Mouse (Mus musculus): ENCODE data around the gene Camsap1. TPM values are rescaled to one million over a fixed set of nuclear protein-coding genes. Genes with fewer than 3 reads are reported as not detected.

Camsap1 gene
- 10 to 100 TPM; 41.6 to 52.5 TPM for total RNA-seq (2021)
- long read RNA-seq, experiment 1, full-length matches to known transcripts: 3 of 40 reads
- long read RNA-seq, experiment 1, partial matches to known transcripts: 11 of 40 reads
- long read RNA-seq, experiment 1, other reads (novel, unspliced or antisense): 26 of 40 reads
- long read RNA-seq, experiment 2, full-length matches to known transcripts: 1 of 30 reads
- long read RNA-seq, experiment 2, partial matches to known transcripts: 10 of 30 reads
- long read RNA-seq, experiment 2, other reads (novel, unspliced or antisense): 19 of 30 reads

DNA sequence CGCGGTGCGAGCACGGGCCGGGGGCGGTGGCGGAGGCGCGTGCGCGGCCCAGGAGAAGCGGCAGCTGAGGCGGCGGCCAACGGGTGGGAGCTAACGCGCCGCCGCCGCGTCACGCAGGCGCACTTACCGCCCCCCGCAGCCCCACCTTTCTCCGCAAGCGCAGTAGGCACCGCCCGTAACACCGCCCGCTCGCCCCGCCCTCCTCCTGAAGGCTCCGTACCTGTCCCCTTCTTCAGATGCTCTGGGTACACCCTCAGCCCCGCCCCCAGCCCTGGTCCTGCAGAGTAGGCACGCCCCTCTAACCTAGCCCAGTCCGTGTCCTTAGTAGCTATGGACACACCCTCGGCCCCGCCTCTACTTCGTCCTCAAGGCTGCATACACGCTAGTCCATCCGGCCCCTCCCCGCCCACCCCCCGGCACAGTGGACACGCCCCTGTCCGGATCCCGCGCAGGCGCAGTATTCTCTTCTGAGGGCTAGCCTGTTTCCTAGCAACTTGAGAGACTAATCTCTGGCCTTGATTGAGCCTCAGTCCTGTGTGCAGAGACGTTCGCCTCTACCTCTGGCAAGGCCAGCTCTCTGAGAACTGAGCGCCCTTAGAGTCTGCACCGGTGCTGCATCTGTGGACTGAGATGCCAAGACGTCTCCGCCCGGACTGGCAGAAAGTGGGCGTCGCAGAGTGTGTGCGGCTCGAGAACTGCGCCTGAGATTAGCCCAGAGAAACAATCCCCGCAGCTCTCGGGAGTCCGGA, at the start of gene Camsap1:
Gene Camsap1, minus strand, starts transcription at position 124 of the 749 bp plus-strand sequence.
- peak; percentile 100 for DNase-seq (ENCODE audit: low spot score)

DNA sequence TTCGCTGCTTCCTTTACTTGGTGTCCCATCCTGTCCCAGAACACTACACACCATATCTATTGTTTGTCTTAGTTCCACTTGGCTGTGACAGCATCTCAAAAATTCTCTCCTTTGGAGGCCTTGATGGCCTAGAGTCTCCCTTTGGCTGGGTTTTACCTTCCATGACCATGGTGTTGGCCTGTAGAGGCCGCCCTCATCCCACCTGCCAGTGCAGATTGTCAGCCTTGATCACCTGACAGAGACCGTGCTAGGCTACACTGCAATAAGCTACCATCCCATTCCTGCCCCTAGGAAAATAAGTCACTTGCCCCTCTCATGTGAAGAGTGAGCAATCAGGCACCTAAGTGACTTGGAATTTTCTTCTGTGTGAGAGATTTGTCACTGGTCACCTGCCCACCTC, 47.2 kb upstream of the Camsap1 start:
- DNase-seq (ENCODE audit: low spot score): no peak

DNA sequence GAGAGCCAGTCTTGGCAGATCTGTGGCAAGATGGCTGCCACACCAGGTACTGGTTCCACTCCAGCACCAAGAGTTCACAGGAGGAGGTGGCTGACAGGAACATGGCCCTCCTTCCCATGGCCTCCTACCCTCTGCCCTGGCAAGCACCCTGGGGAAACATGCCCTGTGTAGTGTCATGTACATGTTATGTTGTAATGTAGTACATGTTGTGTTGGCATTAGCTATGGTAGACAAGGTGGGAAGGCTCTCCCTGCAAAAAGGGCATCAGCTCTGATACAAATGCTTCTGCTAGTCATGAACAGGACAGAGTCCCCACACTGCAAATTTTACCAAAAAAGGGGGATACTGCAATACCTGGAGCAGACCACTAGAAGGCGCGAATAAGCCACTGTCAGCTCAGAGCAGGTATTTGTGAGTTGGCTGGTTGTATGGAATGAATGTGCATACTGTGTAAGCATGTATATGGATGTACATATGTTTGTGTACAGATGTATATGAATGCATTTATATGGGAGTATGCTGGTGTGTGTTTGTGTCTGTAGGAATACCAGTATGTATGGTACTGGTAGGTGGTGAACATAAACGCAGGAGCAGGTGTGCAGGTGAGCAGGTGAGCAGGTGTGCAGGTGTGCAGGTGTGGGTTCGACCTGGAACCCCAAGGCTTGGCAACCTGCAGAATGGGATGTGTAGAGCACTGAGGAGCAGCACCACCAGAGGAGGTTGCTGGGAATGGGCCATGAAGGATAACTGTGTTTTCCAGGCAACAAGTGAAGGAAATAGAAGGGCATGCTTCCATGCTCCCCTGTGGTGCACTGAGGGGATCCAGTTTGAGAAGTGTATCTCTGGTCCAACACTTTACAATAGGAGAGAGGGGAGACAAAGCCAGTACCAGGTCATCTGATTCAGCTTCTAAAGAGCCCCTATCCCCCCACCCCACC, 41.3 kb upstream of the Camsap1 start:
- DNase-seq (ENCODE audit: low spot score): peak; percentile 38

DNA sequence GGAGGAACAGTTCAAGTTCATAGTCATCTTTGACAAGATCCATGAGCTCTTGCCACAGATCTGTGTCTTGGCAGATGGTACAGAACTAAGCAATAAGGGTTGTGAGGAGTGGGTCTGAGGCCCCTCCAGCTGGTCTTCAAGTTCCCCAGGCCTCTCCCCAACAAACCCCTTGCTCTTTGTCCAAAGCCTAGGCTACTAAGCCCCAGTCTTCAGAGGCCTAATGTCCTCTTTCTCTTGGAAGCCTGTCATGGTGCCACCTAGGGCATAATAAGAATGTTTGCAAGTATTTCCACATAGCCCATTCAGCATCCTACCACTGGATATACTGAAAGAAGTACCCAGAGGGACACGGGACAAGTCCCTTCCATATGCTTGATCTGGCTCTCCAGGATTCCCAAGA, 39.5 kb upstream of the Camsap1 start:
- DNase-seq (ENCODE audit: low spot score): no peak

DNA sequence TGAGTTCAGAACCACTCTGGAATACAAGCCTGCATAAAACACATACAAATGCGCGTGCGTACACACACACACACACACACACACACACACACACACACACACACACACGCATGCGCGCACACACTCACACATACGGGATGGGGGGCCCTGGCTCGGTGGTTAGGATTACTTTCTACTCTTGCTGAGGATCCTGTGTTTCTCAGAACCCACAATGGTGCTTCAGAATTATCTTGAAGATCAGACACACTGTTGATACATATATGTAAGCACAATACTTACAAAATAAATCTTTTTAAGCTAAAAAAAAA, 39.1 kb upstream of the Camsap1 start:
- DNase-seq (ENCODE audit: low spot score): no peak

DNA sequence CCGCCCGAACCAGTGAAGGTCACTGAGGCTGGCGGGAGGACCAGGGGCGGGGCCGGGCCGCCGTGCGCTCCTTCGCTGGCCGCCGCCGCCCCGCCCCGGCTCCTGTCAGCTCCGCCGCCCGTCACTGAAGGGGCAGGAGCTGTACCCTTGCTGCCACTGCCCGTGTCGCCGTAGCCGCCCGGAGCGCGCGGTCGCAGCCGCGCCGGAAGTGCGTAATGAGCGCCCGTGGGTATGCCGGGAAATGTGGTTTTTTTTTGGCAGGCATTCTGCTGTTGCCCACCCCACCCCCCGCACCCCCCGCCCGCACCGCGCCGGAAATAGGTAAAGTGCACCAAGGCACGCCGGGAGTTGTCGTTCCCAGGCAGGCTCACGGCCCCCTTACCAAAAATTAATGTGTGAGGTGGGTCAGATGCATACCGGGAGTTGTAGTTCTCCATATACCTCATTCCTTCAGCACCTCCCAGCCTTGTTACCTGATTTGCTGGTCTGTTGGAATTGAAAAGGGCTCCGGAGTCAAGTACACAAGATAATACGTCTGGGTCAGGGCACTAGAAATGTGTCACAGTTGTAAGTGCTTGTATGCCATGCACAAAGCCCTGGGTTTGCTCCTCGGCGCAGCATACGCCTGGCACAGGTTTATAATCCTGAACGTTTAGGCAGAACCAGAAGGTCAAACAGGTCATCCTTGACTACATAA, 38.6 kb upstream of the Camsap1 start, which contains the start of gene Ubac1:
Gene Ubac1, minus strand, starts transcription at position 187 of the 697 bp plus-strand sequence.
- peak; percentile 90 for DNase-seq (ENCODE audit: low spot score)

DNA sequence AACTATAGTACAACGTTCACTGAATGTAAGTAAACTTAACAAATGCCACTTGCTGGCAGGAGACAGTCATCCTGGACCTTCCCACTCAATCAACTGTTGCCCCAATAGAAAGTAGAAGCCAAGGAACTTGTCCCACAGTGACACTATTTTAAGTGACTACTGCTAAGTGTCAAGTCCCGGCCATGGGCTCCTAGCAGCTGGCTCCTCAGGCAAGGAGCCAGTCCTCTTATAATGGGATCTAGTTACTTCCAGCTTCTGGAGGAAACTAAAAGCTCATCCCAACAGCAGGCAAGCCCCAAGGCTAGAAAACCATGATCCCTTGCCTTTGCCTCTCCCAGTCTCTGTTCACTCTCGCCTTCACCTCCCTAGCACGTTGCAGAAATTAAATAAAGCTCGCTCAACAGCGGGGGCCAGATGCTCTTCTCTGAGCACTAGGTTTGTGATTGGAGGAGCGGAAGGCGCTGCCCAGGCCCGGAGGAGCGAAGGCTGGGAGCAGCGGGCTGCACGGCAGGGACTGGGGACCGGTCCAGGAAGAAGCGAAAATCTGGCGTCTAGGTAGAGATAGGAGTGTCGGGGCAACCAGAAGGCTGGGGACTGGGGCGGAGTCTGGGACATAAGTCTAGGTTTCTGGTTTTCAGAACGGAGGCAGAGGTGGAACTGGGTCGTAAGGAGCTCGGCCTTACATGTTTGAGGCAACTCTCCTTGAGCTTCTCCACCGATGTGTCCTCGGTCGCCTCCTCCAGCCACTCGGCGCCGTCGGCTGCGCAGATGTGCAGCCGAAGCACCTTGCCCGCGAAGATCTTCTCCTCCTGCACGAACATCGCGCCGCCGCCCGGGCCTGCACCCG, 37.9 kb upstream of the Camsap1 start:
- peak; percentile 80 for DNase-seq (ENCODE audit: low spot score)

DNA sequence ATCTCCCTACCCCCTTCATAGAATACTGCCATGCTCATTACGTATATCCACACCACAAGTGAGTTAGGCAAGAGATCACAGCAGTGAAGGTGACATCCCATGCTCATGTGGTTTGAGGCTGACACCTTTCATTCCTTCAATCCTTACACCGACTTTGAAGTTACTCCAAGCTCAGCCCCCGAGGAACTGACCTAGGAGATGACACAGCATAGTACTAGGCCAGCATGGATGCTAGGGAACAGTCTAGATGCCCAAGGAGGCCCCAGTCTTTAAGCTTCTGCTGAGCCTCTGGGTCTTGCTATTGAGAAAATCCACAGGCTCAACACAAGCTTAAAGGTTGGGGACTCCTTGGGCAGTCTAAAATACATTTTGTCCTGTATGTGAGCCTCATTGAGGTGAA, 36.8 kb upstream of the Camsap1 start:
- DNase-seq (ENCODE audit: low spot score): no peak

DNA sequence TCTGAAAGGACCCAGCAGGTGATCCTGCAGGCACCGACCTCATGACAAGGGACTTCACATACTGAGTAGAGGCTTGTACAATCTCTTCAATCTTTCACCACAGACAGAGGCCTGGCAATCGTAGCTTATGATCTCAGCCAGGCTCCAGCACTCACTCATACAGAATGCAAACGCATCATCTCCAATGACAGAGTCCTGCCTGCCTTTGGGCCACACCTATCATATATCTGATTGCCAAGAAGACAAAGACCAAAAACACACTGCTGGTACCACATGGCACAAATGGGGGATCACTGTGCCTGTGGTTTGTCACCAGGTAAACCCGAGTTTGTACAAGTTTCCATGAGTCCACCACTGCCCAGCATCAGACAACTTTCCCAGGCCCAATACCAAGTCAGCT, 34.2 kb upstream of the Camsap1 start:
- peak; percentile 31 for DNase-seq (ENCODE audit: low spot score)

DNA sequence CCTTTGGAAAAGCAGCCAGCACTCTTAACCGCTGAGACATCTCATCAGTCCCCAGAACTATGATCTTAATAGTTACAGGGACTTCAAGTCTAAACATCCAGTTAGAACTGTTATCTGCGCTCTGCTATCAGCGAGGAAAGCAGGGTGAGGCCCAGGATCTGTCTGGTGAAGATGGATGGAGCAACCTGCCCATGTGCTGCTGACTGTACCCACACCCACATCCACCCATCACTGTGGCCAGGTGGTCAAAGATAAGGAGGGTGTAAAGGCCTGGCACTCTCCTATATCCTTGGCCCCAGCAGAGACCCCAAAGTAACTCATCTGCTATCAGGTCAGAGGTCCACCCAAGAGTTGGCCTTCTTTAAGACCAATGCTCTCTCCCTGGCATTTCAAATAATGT, 30.6 kb upstream of the Camsap1 start:
- DNase-seq (ENCODE audit: low spot score): no peak

DNA sequence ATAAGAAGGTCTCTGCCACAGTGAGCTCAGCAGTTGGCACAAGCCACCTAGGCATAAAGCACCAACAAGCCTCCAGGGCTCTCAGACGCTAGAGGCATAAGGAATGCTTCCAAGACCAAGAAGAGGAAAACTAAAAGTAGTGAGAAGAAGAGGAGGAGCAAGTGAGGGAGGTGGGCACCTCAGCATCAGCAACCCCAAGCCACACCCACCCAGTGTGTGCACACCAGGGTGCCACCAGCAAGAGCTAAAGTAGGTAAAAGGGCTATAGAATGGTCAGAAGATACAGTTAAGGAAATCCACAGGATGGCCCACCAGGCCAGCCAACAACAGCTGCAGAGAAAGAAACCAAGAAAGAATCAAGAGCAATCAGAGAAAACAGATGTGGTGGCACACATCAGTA, 28.3 kb upstream of the Camsap1 start:
- no peak for DNase-seq (ENCODE audit: low spot score)

DNA sequence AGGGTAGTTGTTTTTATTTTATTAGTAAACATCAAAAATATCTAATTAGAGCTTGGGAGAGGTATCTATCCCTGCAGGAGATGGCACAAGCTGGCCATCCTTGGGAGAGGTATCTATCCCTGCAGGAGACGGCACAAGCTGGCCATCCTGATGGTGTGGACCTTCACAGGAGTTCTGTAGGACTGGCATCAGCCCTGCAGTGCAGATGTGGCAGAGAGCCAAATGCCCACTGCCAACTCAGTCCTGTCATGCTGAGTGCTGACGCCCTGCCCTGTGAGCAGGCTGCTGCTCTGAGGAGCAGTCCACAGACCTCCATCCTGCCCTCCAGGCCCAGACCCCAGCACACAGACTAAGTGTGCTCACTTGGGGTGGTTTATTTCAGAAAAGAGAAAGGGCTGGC, 18.9 kb upstream of the Camsap1 start:
- no peak for DNase-seq (ENCODE audit: low spot score)

DNA sequence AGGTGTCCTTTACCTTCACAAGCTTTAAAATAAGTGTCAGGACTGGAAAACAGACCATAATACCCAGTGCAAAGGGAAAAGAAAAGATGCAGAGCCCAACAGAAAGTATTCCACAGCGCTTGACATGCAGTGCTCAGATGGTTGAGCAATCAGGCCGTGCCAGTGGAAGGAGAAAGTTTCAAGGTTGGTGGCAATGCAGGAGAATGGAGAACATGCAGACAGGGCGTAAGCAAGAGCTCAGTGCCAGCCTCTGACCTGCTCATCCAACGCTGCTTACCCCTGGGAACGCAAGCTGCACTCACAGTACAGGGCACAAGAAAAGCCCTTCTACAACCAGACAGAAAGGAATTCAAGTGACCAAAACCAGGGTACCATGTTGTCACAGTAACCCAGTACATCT, 18.1 kb upstream of the Camsap1 start:
- no peak for DNase-seq (ENCODE audit: low spot score)

DNA sequence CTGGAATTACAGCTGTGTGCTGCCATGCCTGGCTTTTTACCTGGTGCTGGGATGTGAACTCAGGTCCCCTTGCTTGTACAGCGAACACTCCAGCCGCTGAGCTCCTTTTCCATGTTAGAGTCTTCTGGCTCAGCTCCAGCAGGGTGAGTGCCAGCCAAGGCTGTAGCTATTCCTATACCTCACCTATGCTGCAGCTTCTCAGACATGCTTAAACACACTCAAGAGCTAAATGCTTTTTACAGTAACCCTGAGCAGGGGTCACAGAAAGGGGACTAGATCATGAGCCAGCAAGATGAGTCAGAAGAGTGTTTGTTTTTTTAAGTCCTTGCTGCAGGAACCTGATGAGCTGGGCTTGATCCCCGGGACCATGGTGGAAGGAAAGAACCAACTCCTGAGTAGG, 14.6 kb upstream of the Camsap1 start:
- no peak for DNase-seq (ENCODE audit: low spot score)

DNA sequence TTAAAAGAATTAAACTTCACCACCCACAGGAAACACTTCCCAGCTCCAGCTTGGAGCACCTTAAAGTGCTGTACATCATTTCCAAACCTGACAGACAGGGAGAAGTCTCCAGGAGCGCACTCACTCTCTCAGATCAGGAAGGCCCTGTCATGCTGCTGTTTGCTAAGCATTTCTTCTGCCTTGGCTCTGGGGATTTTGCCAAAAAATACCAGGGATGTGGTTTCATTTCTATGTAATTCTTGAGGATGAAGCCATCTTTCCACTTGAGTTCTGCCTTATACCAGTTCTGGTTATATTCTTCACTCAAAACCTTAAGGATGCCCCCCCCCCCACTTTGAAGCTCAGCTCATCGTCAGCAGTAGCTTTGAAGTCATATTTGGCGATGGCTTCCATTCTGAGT, 11.7 kb upstream of the Camsap1 start:
- DNase-seq (ENCODE audit: low spot score): no peak

DNA sequence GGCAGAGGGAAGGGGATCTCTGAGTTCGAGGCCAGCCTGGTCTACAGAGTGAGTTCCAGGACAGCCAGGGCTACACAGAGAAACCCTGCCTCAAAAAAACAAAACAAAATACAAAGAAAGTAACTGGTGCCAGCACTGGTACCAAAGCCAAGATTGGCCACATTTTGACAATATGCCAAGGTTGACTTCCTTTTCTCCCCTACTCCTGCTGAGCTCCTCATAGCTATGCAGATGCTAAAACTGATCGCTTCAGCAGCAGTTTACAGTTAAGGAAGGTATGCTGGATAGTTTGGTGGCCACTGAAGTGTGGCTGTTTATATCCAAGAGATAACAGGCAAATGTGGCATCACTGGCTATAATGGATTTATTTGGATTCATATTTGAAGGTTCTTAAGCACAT, 9.2 kb upstream of the Camsap1 start:
- DNase-seq (ENCODE audit: low spot score): no peak

DNA sequence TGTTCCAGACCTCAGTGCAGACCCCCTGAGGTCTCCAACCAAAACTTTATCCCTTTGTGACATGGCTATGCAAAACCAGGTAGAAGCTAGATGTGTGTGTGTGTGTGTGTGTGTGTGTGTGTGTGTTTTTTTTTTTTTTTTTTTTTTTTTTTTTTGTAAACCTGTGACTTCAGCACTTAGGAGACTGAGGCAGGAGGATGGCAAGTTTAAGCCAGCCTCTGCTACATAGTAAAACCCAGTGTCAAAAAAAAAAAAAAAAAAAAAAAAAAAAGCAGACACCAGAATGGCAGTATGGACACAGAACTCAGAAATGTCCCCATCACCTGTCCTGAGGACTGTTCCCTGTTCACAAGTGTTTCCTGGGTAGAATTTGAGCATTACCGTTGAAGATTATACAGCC, 6.6 kb upstream of the Camsap1 start:
- no peak for DNase-seq (ENCODE audit: low spot score)

DNA sequence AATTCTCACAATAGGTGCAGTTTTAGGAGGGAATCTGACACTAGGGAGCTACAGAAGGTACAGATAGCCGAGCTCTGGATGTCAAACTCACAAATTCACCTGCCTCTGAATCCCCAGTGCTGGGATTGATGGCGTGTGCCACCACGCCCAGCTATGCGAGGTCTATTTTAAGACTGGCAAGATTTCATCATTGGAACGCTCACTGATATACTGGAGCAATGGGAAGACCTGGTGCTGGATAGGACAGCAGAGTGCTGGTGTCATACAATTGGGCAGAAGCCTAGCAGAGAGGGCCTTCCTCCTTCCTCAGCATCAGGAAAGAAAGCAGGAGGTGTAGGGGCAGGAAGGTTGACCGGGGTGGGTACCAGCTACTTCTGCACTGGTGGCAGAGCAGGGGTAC, 4.7 kb upstream of the Camsap1 start:
- peak; percentile 50 for DNase-seq (ENCODE audit: low spot score)

DNA sequence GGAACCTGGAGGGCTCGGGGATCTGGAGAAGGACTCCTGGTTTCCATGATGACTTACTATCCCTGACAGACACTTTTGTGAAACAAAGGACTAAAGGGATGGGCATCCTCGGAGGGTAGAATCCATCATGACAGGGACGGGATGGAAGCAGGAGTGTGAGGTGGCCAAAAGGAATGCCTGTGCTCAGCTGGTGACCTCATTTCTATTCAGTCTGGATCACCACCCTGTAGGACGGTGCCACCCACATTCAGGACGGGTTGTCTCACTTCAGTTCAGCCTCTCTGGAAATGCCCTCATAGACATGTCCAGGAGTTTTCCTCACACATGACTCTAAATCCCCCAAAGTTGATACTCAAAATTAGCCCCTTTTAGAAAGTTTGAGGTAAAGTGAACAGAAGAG, 3.5 kb upstream of the Camsap1 start:
- no peak for DNase-seq (ENCODE audit: low spot score)

DNA sequence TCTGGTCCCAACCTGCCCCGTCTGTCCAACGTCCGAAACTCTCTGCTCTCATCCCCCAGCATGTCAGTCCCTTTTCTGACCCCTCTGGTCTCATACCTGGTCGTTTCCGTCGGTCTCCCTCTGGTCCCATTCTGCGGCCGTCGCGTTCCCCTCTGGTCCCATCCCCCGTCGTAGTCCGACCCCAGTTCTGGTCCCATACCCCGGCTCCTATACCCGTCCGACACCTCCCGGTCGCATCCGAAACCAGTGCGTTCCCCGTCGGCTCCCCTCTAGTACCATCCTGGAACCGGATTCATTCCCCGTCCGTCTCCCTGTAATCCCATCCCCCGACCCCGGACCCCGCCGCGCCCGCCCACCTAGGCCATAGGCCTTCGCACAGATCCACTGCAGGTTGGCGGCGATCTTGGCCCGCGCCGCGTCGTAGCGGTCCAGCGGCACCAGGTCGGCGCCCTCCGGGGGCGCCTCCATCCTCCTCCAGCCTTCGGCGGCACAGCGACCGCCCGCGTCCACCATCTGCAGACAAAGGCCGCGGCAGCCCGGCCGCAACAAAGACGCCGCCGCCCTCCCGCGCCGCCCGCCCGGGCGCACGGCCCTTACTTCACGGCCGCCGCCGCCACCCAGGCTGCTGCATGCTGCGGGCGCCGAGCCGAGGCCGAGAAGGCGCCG, 523 bp downstream of the Camsap1 start:
- DNase-seq (ENCODE audit: low spot score): no peak

Measured in gastrocnemius, adult 18-20 months (tissue).